Mouse (Mus musculus): ENCODE measurements around the gene Rgs6. TPM values are rescaled to one million over a fixed set of nuclear protein-coding genes. Genes with fewer than 3 reads are reported as not detected.

Gene Rgs6
- polyA plus RNA-seq, 1 experiment, result 16.8 TPM

DNA sequence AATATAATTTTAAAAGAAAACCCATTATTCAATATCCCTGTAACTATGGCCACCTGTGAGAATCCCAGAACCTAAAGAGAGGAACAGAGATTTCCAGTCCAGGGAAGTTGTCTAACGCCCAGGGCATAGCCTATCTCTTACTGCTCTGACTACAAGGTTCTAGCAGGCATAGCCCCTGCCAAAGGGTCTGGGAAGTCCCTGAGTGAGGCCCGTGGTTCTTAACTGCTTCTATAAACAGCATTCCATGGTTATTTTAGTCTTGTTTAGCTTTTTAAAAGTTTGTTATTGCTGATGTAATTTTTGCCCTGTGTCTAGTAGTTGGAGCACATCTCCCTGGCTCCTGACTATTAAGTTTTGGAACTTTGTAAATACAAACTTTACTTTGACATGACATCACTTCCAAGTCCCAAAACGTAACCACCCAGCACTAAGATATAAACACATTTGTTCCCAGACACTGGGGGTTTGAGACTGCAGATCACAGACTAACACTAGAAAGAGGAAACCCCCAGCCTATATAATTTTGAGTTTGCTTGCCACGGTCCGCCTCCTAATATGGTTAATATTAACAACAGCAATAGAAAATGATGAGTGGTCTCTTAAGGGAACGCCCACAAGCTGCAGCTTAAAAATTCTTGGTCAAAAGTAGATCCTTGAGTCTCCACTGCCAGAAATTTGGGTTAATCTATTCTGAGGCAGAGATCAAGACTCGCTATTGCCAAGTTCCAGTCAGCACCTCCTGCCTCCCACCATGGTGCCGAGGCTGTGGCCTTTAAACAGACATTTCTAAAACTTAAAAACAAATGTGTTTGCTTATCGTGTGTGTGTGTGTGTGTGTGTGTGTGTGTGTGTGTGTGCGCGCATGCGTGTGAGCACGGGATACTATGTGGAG lies 24.9 kb downstream of the Rgs6 start:
- Histone ChIP-seq H3K4me1 (ENCODE audit: control insufficient read depth, insufficient read depth, low read length) (no peaks in the 10 kb centered on the region), H3K27me3 (ENCODE audit: control insufficient read depth, insufficient read depth, low read length) (peaks cover under 1% of the 10 kb centered on the region; the same call in 1 of the 2 replicates), H3K27ac (ENCODE audit: insufficient read depth, low read length) (no peak overlapping the region), H3K4me3 (replicated peaks; ENCODE audit: insufficient read depth, low read depth, low read length) (no peak overlapping the region)
- DNase-seq, result no peak
- 76% methylated on average over 13 of the region's 13 CpGs for WGBS
- no peak for TF ChIP-seq CTCF (IDR thresholded peaks at IDR 0.05; ENCODE audit: borderline replicate concordance, insufficient read depth, low read depth, low read length)
- no peak for TF ChIP-seq POLR2A (IDR thresholded peaks at IDR 0.05; ENCODE audit: borderline replicate concordance, insufficient read depth, low read length)

DNA sequence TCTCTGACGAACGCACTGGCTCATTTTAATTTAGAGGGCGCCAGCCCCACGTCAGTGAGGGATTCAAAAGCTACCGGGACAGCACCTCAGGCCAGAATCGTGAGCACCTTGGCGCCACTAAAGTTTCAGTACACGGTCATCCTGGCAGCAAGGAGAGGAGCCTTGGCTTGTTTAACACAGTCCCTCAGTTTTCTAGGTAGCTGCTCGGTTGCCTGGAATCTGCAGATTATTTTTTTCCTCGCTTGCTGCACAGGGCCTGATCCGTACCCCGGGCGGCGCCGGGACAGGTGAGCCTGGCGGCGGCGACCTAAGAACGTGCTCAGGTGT lies 28.4 kb downstream of the Rgs6 start:
- no peaks in the 10 kb centered on the region for H3K4me1 ChIP-seq (ENCODE audit: control insufficient read depth, insufficient read depth, low read length)
- DNase-seq, result peak in 1 of 2 experiments; percentile 1
- H3K27ac ChIP-seq (ENCODE audit: insufficient read depth, low read length), result no peak overlapping the region
- TF ChIP-seq CTCF (IDR thresholded peaks at IDR 0.05; ENCODE audit: borderline replicate concordance, insufficient read depth, low read depth, low read length), result no peak
- TF ChIP-seq POLR2A (IDR thresholded peaks at IDR 0.05; ENCODE audit: borderline replicate concordance, insufficient read depth, low read length), result no peak
- WGBS, result 5% methylated on average over 19 of the region's 19 CpGs
- peak overlapping the region; percentile 34 for H3K4me3 ChIP-seq (replicated peaks; ENCODE audit: insufficient read depth, low read depth, low read length)
- H3K27me3 ChIP-seq (ENCODE audit: control insufficient read depth, insufficient read depth, low read length), result peaks cover 2% of the 10 kb centered on the region; the same call in 1 of the 2 replicates

DNA sequence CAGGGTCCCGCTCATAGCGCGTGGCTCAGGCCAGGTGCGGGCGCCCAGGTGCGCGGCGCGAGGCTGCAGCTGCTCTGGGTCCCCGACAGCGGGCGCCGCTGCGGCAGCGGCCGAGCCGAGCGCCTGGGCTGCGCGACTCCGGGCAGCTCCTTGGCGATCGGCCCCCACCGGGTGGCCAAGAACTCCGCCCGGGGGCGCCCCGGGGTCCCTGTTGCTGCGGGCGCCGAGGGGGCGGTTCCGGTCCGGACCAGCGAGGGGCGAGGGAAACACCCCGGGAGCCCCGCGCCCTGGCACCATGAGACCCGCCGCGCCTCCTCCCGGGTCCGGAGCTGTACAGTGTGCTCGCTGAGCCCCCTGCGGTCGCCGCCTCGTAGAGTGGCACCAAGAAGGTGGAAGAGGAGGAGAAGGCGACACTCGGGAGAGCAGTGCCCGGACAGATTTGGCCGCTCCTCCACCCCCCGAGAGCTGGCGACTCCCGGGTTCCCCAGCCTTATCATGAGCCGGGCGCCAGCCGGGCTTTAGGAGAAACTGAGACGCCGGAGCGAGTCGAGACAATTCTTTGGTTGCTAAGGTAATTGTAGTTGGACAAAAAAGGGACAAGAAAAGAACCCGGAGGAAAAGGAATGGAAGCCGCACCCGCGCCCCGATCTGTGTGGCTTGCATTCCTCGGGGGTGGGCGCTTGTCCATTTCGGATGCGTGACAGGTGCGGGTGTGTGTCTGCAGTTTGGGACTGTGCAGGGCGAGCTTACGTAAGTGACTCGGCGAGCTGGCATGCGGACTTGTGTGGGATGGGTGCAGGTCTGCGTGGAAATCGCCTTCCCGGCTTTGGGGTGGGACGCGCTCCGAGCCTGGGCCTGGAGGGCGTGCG lies 29.0 kb downstream of the Rgs6 start:
- Histone ChIP-seq H3K27me3 (ENCODE audit: control insufficient read depth, insufficient read depth, low read length) (peaks cover 2% of the 10 kb centered on the region; the same call in 1 of the 2 replicates), H3K4me1 (ENCODE audit: control insufficient read depth, insufficient read depth, low read length) (no peaks in the 10 kb centered on the region), H3K4me3 (replicated peaks; ENCODE audit: insufficient read depth, low read depth, low read length) (peak overlapping the region; percentile 34), H3K27ac (ENCODE audit: insufficient read depth, low read length) (no peak overlapping the region)
- peak; percentile 25 to 41 for DNase-seq
- TF ChIP-seq CTCF (IDR thresholded peaks at IDR 0.05; ENCODE audit: borderline replicate concordance, insufficient read depth, low read depth, low read length) (no peak), POLR2A (IDR thresholded peaks at IDR 0.05; ENCODE audit: borderline replicate concordance, insufficient read depth, low read length) (no peak)
- 1% methylated on average over 85 of the region's 86 CpGs for WGBS

DNA sequence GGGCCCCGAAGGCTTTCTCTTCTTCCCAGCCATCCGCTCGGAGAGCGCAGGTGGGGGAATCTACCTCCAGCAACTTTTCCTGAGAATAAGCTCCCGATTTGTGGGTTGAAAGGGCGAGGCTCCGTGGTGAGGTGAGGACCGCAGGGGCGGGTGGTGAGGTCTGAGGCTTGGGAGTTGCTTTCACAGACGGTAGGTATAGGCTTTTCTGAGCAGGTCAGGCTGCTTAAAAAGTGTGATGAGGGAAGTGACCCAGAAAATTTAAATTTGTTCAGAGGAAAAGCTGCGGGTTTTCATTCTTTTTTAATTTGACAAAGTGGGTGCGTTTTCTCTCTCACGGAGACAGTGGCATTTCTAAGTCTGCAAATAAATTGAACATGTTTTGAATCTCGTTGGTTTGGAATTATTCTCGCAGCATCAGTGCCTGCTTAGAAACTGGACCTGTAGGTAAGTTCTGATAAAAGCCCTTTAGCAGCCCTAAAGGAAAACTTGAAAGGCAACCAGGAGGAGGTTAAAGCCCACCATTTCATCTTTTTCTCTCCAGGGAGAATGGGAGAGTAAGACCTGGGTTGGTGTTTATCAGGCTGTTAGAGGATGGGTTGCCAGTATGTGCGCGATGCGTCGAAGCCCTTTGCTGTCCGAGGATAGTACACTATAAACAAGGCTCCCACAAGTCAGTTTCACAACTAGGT lies 29.7 kb downstream of the Rgs6 start:
- peak overlapping the region; percentile 29 for H3K4me3 ChIP-seq (replicated peaks; ENCODE audit: insufficient read depth, low read depth, low read length)
- H3K27me3 ChIP-seq (ENCODE audit: control insufficient read depth, insufficient read depth, low read length), result peaks cover 2% of the 10 kb centered on the region; the same call in 1 of the 2 replicates
- no peak for DNase-seq
- no peak overlapping the region for H3K27ac ChIP-seq (ENCODE audit: insufficient read depth, low read length)
- H3K4me1 ChIP-seq (ENCODE audit: control insufficient read depth, insufficient read depth, low read length), result no peaks in the 10 kb centered on the region
- TF ChIP-seq POLR2A (IDR thresholded peaks at IDR 0.05; ENCODE audit: borderline replicate concordance, insufficient read depth, low read length), result no peak
- TF ChIP-seq CTCF (IDR thresholded peaks at IDR 0.05; ENCODE audit: borderline replicate concordance, insufficient read depth, low read depth, low read length), result no peak
- WGBS, result 29% methylated on average over 20 of the region's 20 CpGs

DNA sequence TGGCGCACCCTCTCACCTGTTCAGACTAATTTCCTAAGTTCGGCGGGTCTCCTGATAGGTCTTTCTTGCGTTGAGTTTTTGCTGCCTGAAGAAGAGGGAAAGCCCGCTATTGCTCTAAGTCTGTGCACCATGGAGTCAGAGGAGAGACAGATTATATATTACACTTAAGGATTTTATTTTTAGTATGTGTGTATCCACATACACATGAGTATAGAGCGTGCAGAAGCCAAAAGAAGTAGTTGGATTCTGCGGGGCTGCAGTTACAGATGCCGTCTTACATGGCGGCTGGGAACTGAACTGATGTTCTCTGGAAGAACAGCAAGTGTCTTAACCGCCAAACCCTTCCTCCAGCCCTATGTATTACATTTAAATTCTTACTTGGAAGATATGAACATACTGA lies 52.3 kb downstream of the Rgs6 start:
- no peak overlapping the region for H3K4me3 ChIP-seq (replicated peaks; ENCODE audit: insufficient read depth, low read depth, low read length)
- 91% methylated on average over 10 of the region's 10 CpGs for WGBS
- no peaks in the 10 kb centered on the region for H3K27me3 ChIP-seq (ENCODE audit: control insufficient read depth, insufficient read depth, low read length)
- no peak overlapping the region for H3K27ac ChIP-seq (ENCODE audit: insufficient read depth, low read length)
- DNase-seq, result no peak
- no peak for TF ChIP-seq POLR2A (IDR thresholded peaks at IDR 0.05; ENCODE audit: borderline replicate concordance, insufficient read depth, low read length)
- TF ChIP-seq CTCF (IDR thresholded peaks at IDR 0.05; ENCODE audit: borderline replicate concordance, insufficient read depth, low read depth, low read length), result no peak
- H3K4me1 ChIP-seq (ENCODE audit: control insufficient read depth, insufficient read depth, low read length), result no peaks in the 10 kb centered on the region

DNA sequence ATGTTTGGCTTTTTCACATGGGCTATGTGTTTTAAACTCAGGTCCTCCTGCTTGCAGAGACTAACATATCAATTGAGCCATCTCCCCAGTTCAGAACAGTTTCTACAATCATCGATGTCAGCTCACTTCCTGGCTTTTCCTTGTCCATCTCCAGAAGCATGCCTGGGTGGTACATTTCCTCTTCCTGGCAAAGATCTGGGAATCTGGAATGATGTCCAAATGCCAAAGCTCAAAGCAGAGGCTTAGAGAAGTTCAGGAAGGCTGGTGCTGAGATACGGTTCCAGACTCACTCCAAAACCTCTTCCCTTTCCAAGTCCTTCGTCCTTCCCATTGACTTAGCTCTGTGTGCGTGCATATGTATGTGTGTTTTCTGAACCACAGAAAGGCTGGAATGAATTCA lies 59.8 kb downstream of the Rgs6 start:
- H3K4me3 ChIP-seq (replicated peaks; ENCODE audit: insufficient read depth, low read depth, low read length), result no peak overlapping the region
- WGBS, result 90% methylated on average over 4 of the region's 4 CpGs
- no peak for DNase-seq
- no peak overlapping the region for H3K27ac ChIP-seq (ENCODE audit: insufficient read depth, low read length)
- TF ChIP-seq CTCF (IDR thresholded peaks at IDR 0.05; ENCODE audit: borderline replicate concordance, insufficient read depth, low read depth, low read length) (no peak), POLR2A (IDR thresholded peaks at IDR 0.05; ENCODE audit: borderline replicate concordance, insufficient read depth, low read length) (no peak)
- no peaks in the 10 kb centered on the region for H3K4me1 ChIP-seq (ENCODE audit: control insufficient read depth, insufficient read depth, low read length)
- no peaks in the 10 kb centered on the region for H3K27me3 ChIP-seq (ENCODE audit: control insufficient read depth, insufficient read depth, low read length)

DNA sequence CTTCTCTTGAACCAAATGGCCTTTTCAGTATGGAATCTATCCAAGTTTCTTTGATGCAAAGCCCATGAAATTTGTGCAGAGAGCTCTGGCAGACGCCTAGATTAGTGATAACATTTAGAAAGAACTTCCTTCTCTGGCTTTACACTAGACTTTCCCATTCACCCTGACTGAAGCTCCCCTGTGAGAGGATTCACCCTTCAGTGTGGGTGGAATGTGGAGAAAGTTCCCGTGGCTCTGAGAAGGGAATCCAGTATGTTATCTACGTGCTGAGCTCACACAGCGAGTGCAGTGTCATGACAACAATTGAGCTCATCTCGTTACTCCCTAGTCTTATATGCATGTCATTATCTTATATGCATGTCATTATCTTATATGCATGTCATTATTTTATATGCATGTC lies 61.9 kb downstream of the Rgs6 start:
- no peak overlapping the region for H3K27ac ChIP-seq (ENCODE audit: insufficient read depth, low read length)
- DNase-seq, result no peak
- 46% methylated on average over 5 of the region's 5 CpGs for WGBS
- TF ChIP-seq POLR2A (IDR thresholded peaks at IDR 0.05; ENCODE audit: borderline replicate concordance, insufficient read depth, low read length) (no peak), CTCF (IDR thresholded peaks at IDR 0.05; ENCODE audit: borderline replicate concordance, insufficient read depth, low read depth, low read length) (no peak)
- no peaks in the 10 kb centered on the region for H3K4me1 ChIP-seq (ENCODE audit: control insufficient read depth, insufficient read depth, low read length)
- no peak overlapping the region for H3K4me3 ChIP-seq (replicated peaks; ENCODE audit: insufficient read depth, low read depth, low read length)
- no peaks in the 10 kb centered on the region; the same call in 1 of the 2 replicates for H3K27me3 ChIP-seq (ENCODE audit: control insufficient read depth, insufficient read depth, low read length)

All from cerebellum, adult 2 months (tissue).